Mouse (Mus musculus): ENCODE measurements around the gene Ablim1. TPM values are rescaled to one million over a fixed set of nuclear protein-coding genes. Genes with fewer than 3 reads are reported as not detected.

Ablim1 gene
- total and polyA plus RNA-seq, 2 experiments from 2014 or later = 50.7 to 81.2 TPM

- no peaks in the 10 kb centered on the region for H3K9me3 ChIP-seq (ENCODE audit: low read length)
- no peaks in the 10 kb centered on the region for H3K27me3 ChIP-seq (ENCODE audit: insufficient read depth, low read length)
- ATAC-seq (ENCODE audit: low FRiP score) = no peak
- DNase-seq (ENCODE audit: low spot score) = no peak
- WGBS = 80% methylated on average over 4 of the region's 4 CpGs
- H3K27ac ChIP-seq (ENCODE audit: low read depth, low read length) = no peak overlapping the region
- no peak overlapping the region for H3K4me3 ChIP-seq (ENCODE audit: low read depth, low read length)
- no peak overlapping the region for H3K4me2 ChIP-seq (ENCODE audit: low read depth, low read length, poor library complexity, severe bottlenecking)
- TF ChIP-seq CTCF (IDR thresholded peaks at IDR 0.05) = no peak
- no peak overlapping the region for H3K9ac ChIP-seq (replicated peaks; ENCODE audit: low read length, poor library complexity, severe bottlenecking)
- H3K36me3 ChIP-seq (ENCODE audit: insufficient read depth, low read length) = no peaks in the 10 kb centered on the region
- peaks cover 9% of the 10 kb centered on the region for H3K4me1 ChIP-seq (ENCODE audit: insufficient read depth, low read length)
Measured at GRCm38 (mm10) chr19:57279666-57280065, 35.1 kb downstream of the Ablim1 start.

- H3K9ac ChIP-seq (replicated peaks; ENCODE audit: low read length, poor library complexity, severe bottlenecking) = no peak overlapping the region
- no peak for ATAC-seq (ENCODE audit: low FRiP score)
- 50% methylated on average over 8 of the region's 8 CpGs for WGBS
- H3K9me3 ChIP-seq (ENCODE audit: low read length) = no peaks in the 10 kb centered on the region
- no peak overlapping the region for H3K27ac ChIP-seq (ENCODE audit: low read depth, low read length)
- peaks cover 10% of the 10 kb centered on the region for H3K4me1 ChIP-seq (ENCODE audit: insufficient read depth, low read length)
- H3K4me2 ChIP-seq (ENCODE audit: low read depth, low read length, poor library complexity, severe bottlenecking) = no peak overlapping the region
- H3K27me3 ChIP-seq (ENCODE audit: insufficient read depth, low read length) = no peaks in the 10 kb centered on the region
- DNase-seq (ENCODE audit: low spot score) = no peak
- H3K4me3 ChIP-seq (ENCODE audit: low read depth, low read length) = no peak overlapping the region
- TF ChIP-seq CTCF (IDR thresholded peaks at IDR 0.05) = no peak
- H3K36me3 ChIP-seq (ENCODE audit: insufficient read depth, low read length) = no peaks in the 10 kb centered on the region
Measured at GRCm38 (mm10) chr19:57278263-57278662, 36.5 kb downstream of the Ablim1 start.

- Histone ChIP-seq H3K9me3 (ENCODE audit: low read length) (no peaks in the 10 kb centered on the region), H3K4me1 (ENCODE audit: insufficient read depth, low read length) (peaks cover 10% of the 10 kb centered on the region), H3K4me3 (ENCODE audit: low read depth, low read length) (no peak overlapping the region), H3K4me2 (ENCODE audit: low read depth, low read length, poor library complexity, severe bottlenecking) (no peak overlapping the region), H3K27me3 (ENCODE audit: insufficient read depth, low read length) (no peaks in the 10 kb centered on the region), H3K27ac (ENCODE audit: low read depth, low read length) (no peak overlapping the region), H3K9ac (replicated peaks; ENCODE audit: low read length, poor library complexity, severe bottlenecking) (no peak overlapping the region), H3K36me3 (ENCODE audit: insufficient read depth, low read length) (no peaks in the 10 kb centered on the region)
- WGBS = 60% methylated on average over 6 of the region's 6 CpGs
- no peak for ATAC-seq (ENCODE audit: low FRiP score)
- no peak for TF ChIP-seq CTCF (IDR thresholded peaks at IDR 0.05)
- no peak for DNase-seq (ENCODE audit: low spot score)
Measured at GRCm38 (mm10) chr19:57277010-57277409, 37.7 kb downstream of the Ablim1 start.

- Histone ChIP-seq H3K4me2 (ENCODE audit: low read depth, low read length, poor library complexity, severe bottlenecking) (peak overlapping the region; percentile 41), H3K27me3 (ENCODE audit: insufficient read depth, low read length) (no peaks in the 10 kb centered on the region), H3K36me3 (ENCODE audit: insufficient read depth, low read length) (no peaks in the 10 kb centered on the region), H3K4me1 (ENCODE audit: insufficient read depth, low read length) (peaks cover 10% of the 10 kb centered on the region), H3K9me3 (ENCODE audit: low read length) (no peaks in the 10 kb centered on the region), H3K9ac (replicated peaks; ENCODE audit: low read length, poor library complexity, severe bottlenecking) (no peak overlapping the region), H3K27ac (ENCODE audit: low read depth, low read length) (no peak overlapping the region), H3K4me3 (ENCODE audit: low read depth, low read length) (no peak overlapping the region)
- TF ChIP-seq CTCF (IDR thresholded peaks at IDR 0.05) = no peak
- WGBS = 55% methylated on average over 15 of the region's 15 CpGs
- DNase-seq (ENCODE audit: low spot score) (no peak), ATAC-seq (ENCODE audit: low FRiP score) (no peak)
Measured at GRCm38 (mm10) chr19:57275166-57275953, 39.4 kb downstream of the Ablim1 start.

GRCm38 (mm10) chr19:57274717-57275116, 40.0 kb downstream of the Ablim1 start:
- Histone ChIP-seq H3K4me1 (ENCODE audit: insufficient read depth, low read length) (peaks cover 10% of the 10 kb centered on the region), H3K9ac (replicated peaks; ENCODE audit: low read length, poor library complexity, severe bottlenecking) (no peak overlapping the region), H3K4me2 (ENCODE audit: low read depth, low read length, poor library complexity, severe bottlenecking) (peak overlapping the region; percentile 41), H3K27ac (ENCODE audit: low read depth, low read length) (no peak overlapping the region), H3K27me3 (ENCODE audit: insufficient read depth, low read length) (no peaks in the 10 kb centered on the region), H3K36me3 (ENCODE audit: insufficient read depth, low read length) (no peaks in the 10 kb centered on the region), H3K9me3 (ENCODE audit: low read length) (no peaks in the 10 kb centered on the region), H3K4me3 (ENCODE audit: low read depth, low read length) (no peak overlapping the region)
- no peak for DNase-seq (ENCODE audit: low spot score)
- 31% methylated on average over 6 of the region's 6 CpGs for WGBS
- no peak for TF ChIP-seq CTCF (IDR thresholded peaks at IDR 0.05)
- ATAC-seq (ENCODE audit: low FRiP score) = no peak

GRCm38 (mm10) chr19:57274286-57274685, 40.4 kb downstream of the Ablim1 start:
- no peak for DNase-seq (ENCODE audit: low spot score)
- Histone ChIP-seq H3K9ac (replicated peaks; ENCODE audit: low read length, poor library complexity, severe bottlenecking) (no peak overlapping the region), H3K4me3 (ENCODE audit: low read depth, low read length) (no peak overlapping the region), H3K27ac (ENCODE audit: low read depth, low read length) (no peak overlapping the region), H3K4me2 (ENCODE audit: low read depth, low read length, poor library complexity, severe bottlenecking) (peak overlapping the region; percentile 41), H3K36me3 (ENCODE audit: insufficient read depth, low read length) (no peaks in the 10 kb centered on the region), H3K4me1 (ENCODE audit: insufficient read depth, low read length) (peaks cover 10% of the 10 kb centered on the region), H3K27me3 (ENCODE audit: insufficient read depth, low read length) (no peaks in the 10 kb centered on the region), H3K9me3 (ENCODE audit: low read length) (no peaks in the 10 kb centered on the region)
- WGBS = 43% methylated on average over 12 of the region's 12 CpGs
- ATAC-seq (ENCODE audit: low FRiP score) = no peak
- TF ChIP-seq CTCF (IDR thresholded peaks at IDR 0.05) = no peak
